7 mouse cellular contexts compared by ENCODE assay signal in the genomic region with DNA sequence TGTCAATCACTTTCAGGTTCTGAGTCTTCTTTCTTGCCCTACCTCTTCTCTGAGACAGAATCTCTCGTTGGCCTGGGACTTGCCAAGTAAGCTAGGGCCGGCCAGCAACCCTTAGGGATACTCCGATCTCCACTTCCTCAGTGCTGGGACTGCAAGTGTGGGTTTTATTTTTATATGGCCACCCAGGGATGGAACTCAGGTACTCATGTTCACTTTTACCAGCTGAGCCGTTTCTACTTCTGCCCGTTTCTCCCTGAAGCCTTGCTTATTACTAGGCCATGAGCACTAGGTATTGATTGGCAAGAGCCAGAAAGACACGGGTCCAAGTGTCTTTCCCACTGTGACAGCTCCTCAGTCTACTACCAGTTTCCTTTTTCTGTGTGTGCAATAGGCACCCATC. TPM values are rescaled to one million over a fixed set of nuclear protein-coding genes. Genes with fewer than 3 reads are reported as not detected.
A peak's percentile ranks its signal among the peaks of the same experiment; 100 is the strongest.
DNase-seq lines count a peak whose midpoint lies in the region; ATAC-seq lines count a peak whose summit lies in the region.

No protein-coding gene starts in this region.

- H3K36me3 ChIP-seq in megakaryocyte, embryonic 14.5 days (replicated peaks; ENCODE audit: low read length) = peaks cover 64% of the 10 kb centered on the region
- peaks cover 10% of the 10 kb centered on the region; the same call in 1 of the 2 replicates for H3K36me3 ChIP-seq in forebrain, embryonic 15.5 days
- peaks cover 9% of the 10 kb centered on the region; the same call in 1 of the 2 replicates for H3K36me3 ChIP-seq in liver, embryonic 11.5 days (ENCODE audit: control insufficient read depth, insufficient read depth, low read length)
- peaks cover 4% of the 10 kb centered on the region; the same call in 1 of the 2 replicates for H3K36me3 ChIP-seq in stomach, embryonic 16.5 days (ENCODE audit: control insufficient read depth, insufficient read depth, low read length)

- H3K9ac ChIP-seq in forebrain, embryonic 15.5 days (replicated peaks) = peak overlapping the region; percentile 51; the same call in 1 of the 2 replicates
- peak overlapping the region; percentile 78 for H3K9ac ChIP-seq in liver, embryonic 11.5 days (ENCODE audit: low read depth, low read length)
- H3K9ac ChIP-seq in stomach, embryonic 16.5 days (ENCODE audit: low read length) = peak overlapping the region; percentile 65

- peaks cover 49% of the 10 kb centered on the region for H3K4me1 ChIP-seq in megakaryocyte, embryonic 14.5 days
- H3K4me1 ChIP-seq in forebrain, embryonic 15.5 days = peaks cover 17% of the 10 kb centered on the region
- peaks cover 9% of the 10 kb centered on the region for H3K4me1 ChIP-seq in liver, embryonic 11.5 days (replicated peaks; ENCODE audit: control insufficient read depth, insufficient read depth, low read length)
- peaks cover 10% of the 10 kb centered on the region; the same call in 1 of the 2 replicates for H3K4me1 ChIP-seq in stomach, embryonic 16.5 days (ENCODE audit: control insufficient read depth, insufficient read depth, low read length)

- no peak for DNase-seq in liver, embryonic 11.5 days (ENCODE audit: low spot score)
- no peak for DNase-seq in right cerebral cortex, adult 18-20 months
- no peak for DNase-seq in cerebellum, adult 11 months

- peak overlapping the region; percentile 92 for H3K27ac ChIP-seq in forebrain, embryonic 15.5 days (replicated peaks)
- peak overlapping the region; percentile 84 for H3K27ac ChIP-seq in liver, embryonic 11.5 days (ENCODE audit: low read depth, low read length)
- peak overlapping the region; percentile 92 for H3K27ac ChIP-seq in stomach, embryonic 16.5 days (ENCODE audit: low read length)

- peak overlapping the region; percentile 95 for H3K4me3 ChIP-seq in megakaryocyte, embryonic 14.5 days (replicated peaks)
- peak overlapping the region; percentile 61 for H3K4me3 ChIP-seq in forebrain, embryonic 15.5 days
- H3K4me3 ChIP-seq in liver, embryonic 11.5 days (ENCODE audit: low read depth, low read length) = peak overlapping the region; percentile 84
- H3K4me3 ChIP-seq in stomach, embryonic 16.5 days (replicated peaks; ENCODE audit: low read length) = peak overlapping the region; percentile 79

- H3K4me2 ChIP-seq in forebrain, embryonic 15.5 days (replicated peaks) = peak overlapping the region; percentile 63
- H3K4me2 ChIP-seq in liver, embryonic 11.5 days = peak overlapping the region; percentile 83
- peak overlapping the region; percentile 84 for H3K4me2 ChIP-seq in stomach, embryonic 16.5 days (ENCODE audit: low read depth, low read length)

- no peaks in the 10 kb centered on the region for H3K27me3 ChIP-seq in megakaryocyte, embryonic 14.5 days (replicated peaks)
- H3K27me3 ChIP-seq in forebrain, embryonic 15.5 days = no peaks in the 10 kb centered on the region
- no peaks in the 10 kb centered on the region for H3K27me3 ChIP-seq in liver, embryonic 11.5 days (replicated peaks; ENCODE audit: control insufficient read depth, insufficient read depth, low read length)
- no peaks in the 10 kb centered on the region for H3K27me3 ChIP-seq in stomach, embryonic 16.5 days (ENCODE audit: control insufficient read depth, insufficient read depth, low read length)

- peaks cover 8% of the 10 kb centered on the region for H3K9me3 ChIP-seq in megakaryocyte, embryonic 14.5 days
- no peaks in the 10 kb centered on the region for H3K9me3 ChIP-seq in forebrain, embryonic 15.5 days
- no peaks in the 10 kb centered on the region for H3K9me3 ChIP-seq in liver, embryonic 11.5 days (ENCODE audit: control insufficient read depth, low read length)
- H3K9me3 ChIP-seq in stomach, embryonic 16.5 days (replicated peaks; ENCODE audit: control insufficient read depth, low read length) = no peaks in the 10 kb centered on the region

- ATAC-seq in megakaryocyte, adult 5-6 weeks (ENCODE audit: poor library complexity, severe bottlenecking) = no peak
- no peak; the same call in 1 of the 2 replicates for ATAC-seq in forebrain, embryonic 15.5 days (replicated peaks)
- ATAC-seq in liver, embryonic 11.5 days (replicated peaks; ENCODE audit: low FRiP score) = no peak
- no peak for ATAC-seq in stomach, embryonic 16.5 days (ENCODE audit: insufficient read depth, low FRiP score)

- WGBS in forebrain, embryonic 15.5 days = 85% methylated on average over 6 of the region's 6 CpGs
- WGBS in liver, embryonic 11.5 days = 82% methylated on average over 6 of the region's 6 CpGs
- 87% methylated on average over 6 of the region's 6 CpGs for WGBS in stomach, embryonic 16.5 days

RNA-seq across cellular contexts. Expression of gene Ap5z1, which starts 0.7 kb away (rescaled TPM):
- 26.2 and 36.4 TPM in 2 replicates for polyA plus RNA-seq in megakaryocyte, embryonic 14.5 days (2012; ENCODE audit: insufficient read depth, low replicate concordance)
- total RNA-seq in megakaryocyte, adult 5-6 weeks (2015) = 10.3 and 10.7 TPM in 2 replicates
- total RNA-seq in megakaryocyte, adult 5-6 weeks (2017) = 9.3 and 10.0 TPM in 2 replicates
- polyA plus RNA-seq in forebrain, embryonic 15.5 days (2015; fragmentation: Nextera tagmentation; extraction: Ambion mirVana) = 15.0 and 15.1 TPM in 2 replicates
- polyA plus RNA-seq in liver, embryonic 11.5 days (2014; fragmentation: Nextera tagmentation; extraction: Ambion mirVana) = 11.7 and 11.9 TPM in 2 replicates
- polyA plus RNA-seq in stomach, embryonic 16.5 days (2015; fragmentation: Nextera tagmentation; extraction: Ambion mirVana) = 9.5 and 10.4 TPM in 2 replicates
